8 mouse cellular contexts compared by ENCODE assay signal in genomic region chr17:83276000-83276891, GRCm38 (mm10).
A peak's percentile ranks its signal among the peaks of the same experiment; 100 is the strongest.
DNase-seq lines count a peak whose midpoint lies in the region; ATAC-seq and TF ChIP-seq lines count a peak whose summit lies in the region.

No protein-coding gene starts in this region.

- no peak for TF ChIP-seq POLR2A in MEL (IDR thresholded peaks at IDR 0.05; ENCODE audit: control insufficient read depth in 1 of 2, insufficient read depth in 1 of 2, low read depth in 1 of 2, low read length in 2 of 2, poor library complexity in 1 of 2)

- peak overlapping the region; percentile 85 for H3K4me2 ChIP-seq in hindbrain, embryonic 11.5 days (replicated peaks; ENCODE audit: low read depth, low read length)

- WGBS in hindbrain, embryonic 11.5 days = 5% methylated on average over 63 of the region's 64 CpGs

- peaks cover 0 to 24% of the 10 kb centered on the region in 2 experiments; a peak in 2 of 4 replicates for H3K4me1 ChIP-seq in MEL (ENCODE audit: control insufficient read depth in 1 of 2, insufficient read depth in 2 of 2, low read length in 2 of 2)
- H3K4me1 ChIP-seq in hindbrain, embryonic 11.5 days (replicated peaks; ENCODE audit: control insufficient read depth, insufficient read depth, low read length) = peaks cover 8% of the 10 kb centered on the region

- TF ChIP-seq EP300 in MEL (IDR thresholded peaks at IDR 0.05; ENCODE audit: low read depth in 1 of 2, low read length in 2 of 2) = 0 out of 4 replicates have a peak, but pooled peaks of 1 of the 2 experiments have one; percentile 4

- no peaks in the 10 kb centered on the region for H3K27me3 ChIP-seq in MEL (ENCODE audit: control insufficient read depth in 1 of 2, insufficient read depth in 2 of 2, low read length in 2 of 2)
- H3K27me3 ChIP-seq in hindbrain, embryonic 11.5 days (ENCODE audit: control insufficient read depth, insufficient read depth, low read length) = peaks cover 3% of the 10 kb centered on the region; the same call in 1 of the 2 replicates

- peak; percentile 73 for DNase-seq in MEL (ENCODE audit: low read depth, low spot score)
- peak; percentile 24 for DNase-seq in cerebellum, adult 8-10 months
- DNase-seq in frontal cortex, postnatal 14 days (ENCODE audit: low spot score in 2 of 2) = peak; percentile 50 to 52
- DNase-seq in hindbrain, embryonic 11.5 days (ENCODE audit: low spot score) = peak; percentile 83
- peak; percentile 63 to 72 for DNase-seq in layer of hippocampus, postnatal 10 days (ENCODE audit: low spot score in 2 of 2)
- peak; percentile 83 for DNase-seq in lung, postnatal 14 days
- peak; percentile 60 for DNase-seq in ovary, postnatal 14 days (ENCODE audit: low spot score)
- DNase-seq in thymus, postnatal 14 days = peak; percentile 53

- peak overlapping the region; percentile 83 to 93 for H3K4me3 ChIP-seq in MEL (ENCODE audit: control insufficient read depth in 1 of 2, insufficient read depth in 1 of 2, low read depth in 2 of 2, low read length in 2 of 2)
- peak overlapping the region; percentile 33 for H3K4me3 ChIP-seq in hindbrain, embryonic 11.5 days (ENCODE audit: low read depth, low read length)

- peak overlapping the region; percentile 88 for H3K9ac ChIP-seq in MEL (ENCODE audit: control insufficient read depth, low read depth, low read length, poor library complexity, severe bottlenecking)
- peak overlapping the region; percentile 50 for H3K9ac ChIP-seq in hindbrain, embryonic 11.5 days (ENCODE audit: low read depth, low read length)

- ATAC-seq in hindbrain, embryonic 11.5 days (ENCODE audit: low FRiP score) = peak; percentile 84

- H3K27ac ChIP-seq in MEL (ENCODE audit: control insufficient read depth, low read depth, low read length) = peak overlapping the region; percentile 61
- H3K27ac ChIP-seq in hindbrain, embryonic 11.5 days (ENCODE audit: low read depth, low read length) = peak overlapping the region; percentile 65

- H3K79me2 ChIP-seq in MEL (ENCODE audit: control insufficient read depth, insufficient read depth, low read length, poor library complexity) = peaks cover 2% of the 10 kb centered on the region; the same call in 1 of the 2 replicates

- no peak for TF ChIP-seq RAD21 in MEL (IDR thresholded peaks at IDR 0.05; ENCODE audit: low read depth, low read length)

- H3K36me3 ChIP-seq in MEL (ENCODE audit: control insufficient read depth in 1 of 2, insufficient read depth in 2 of 2, low read length in 2 of 2) = peaks cover 0 to 7% of the 10 kb centered on the region in 2 experiments; a peak in 2 of 4 replicates
- H3K36me3 ChIP-seq in hindbrain, embryonic 11.5 days (ENCODE audit: control insufficient read depth, insufficient read depth, low read length) = no peaks in the 10 kb centered on the region

- no peaks in the 10 kb centered on the region for H3K9me3 ChIP-seq in MEL (replicated peaks; ENCODE audit: insufficient read depth, low read length)
- no peaks in the 10 kb centered on the region for H3K9me3 ChIP-seq in hindbrain, embryonic 11.5 days (ENCODE audit: control insufficient read depth, low read length)

- no peak for TF ChIP-seq CTCF in MEL (IDR thresholded peaks at IDR 0.05 in 2 of 3, conservative IDR thresholded peaks at IDR 0.05 in 1 of 3; ENCODE audit: control insufficient read depth in 1 of 3, insufficient read depth in 1 of 3, low read depth in 2 of 3, low read length in 3 of 3, poor library complexity in 1 of 3, severe bottlenecking in 1 of 3)

TF ChIP-seq in MEL, 35 proteins besides CTCF, POLR2A, EP300 and RAD21:
- TF ChIP-seq MAX (IDR thresholded peaks at IDR 0.05; ENCODE audit: low read length) (0 out of 2 replicates have a peak, but pooled peaks have one; percentile 12), MXI1 (IDR thresholded peaks at IDR 0.05; ENCODE audit: low read depth, low read length) (no peak; the same call in none of the 2 replicates), JUND (IDR thresholded peaks at IDR 0.05; ENCODE audit: low read depth, low read length) (no peak), SIN3A (IDR thresholded peaks at IDR 0.05; ENCODE audit: low read length) (peak; percentile 49), CHD1 (IDR thresholded peaks at IDR 0.05; ENCODE audit: low read depth, low read length) (no peak), ZNF384 (IDR thresholded peaks at IDR 0.05; ENCODE audit: low read depth, low read length) (no peak), TBP (IDR thresholded peaks at IDR 0.05; ENCODE audit: low read depth, low read length) (no peak), UBTF (IDR thresholded peaks at IDR 0.05; ENCODE audit: borderline replicate concordance, insufficient read depth, low read depth, low read length) (no peak), GATA1 (IDR thresholded peaks at IDR 0.05; ENCODE audit: low read depth, low read length) (no peak), ELF1 (IDR thresholded peaks at IDR 0.05; ENCODE audit: low read depth, low read length) (no peak), BHLHE40 (IDR thresholded peaks at IDR 0.05; ENCODE audit: borderline replicate concordance, low read depth, low read length) (no peak), MAZ (IDR thresholded peaks at IDR 0.05; ENCODE audit: low read depth, low read length) (no peak), MEF2A (IDR thresholded peaks at IDR 0.05; ENCODE audit: extremely low read depth, insufficient replicate concordance, low read depth, low read length, poor library complexity, severe bottlenecking) (no peak), RCOR1 (IDR thresholded peaks at IDR 0.05; ENCODE audit: low read depth, low read length) (no peak), GABPA (IDR thresholded peaks at IDR 0.05; ENCODE audit: low read depth, low read length) (no peak), MAFK (IDR thresholded peaks at IDR 0.05; ENCODE audit: borderline replicate concordance, low read depth, low read length) (no peak)

Comparison
In these comparisons a context has a peak if more than half of its experiments do, and no peak if none do; other contexts are left out.
1. Peak in every context shown above with its lines: DNase-seq, ATAC-seq, H3K4me3 ChIP-seq and H3K27ac ChIP-seq.
2. DNase-seq: peak in every context shown above with its lines; median percentile 83 in hindbrain, embryonic 11.5 days; 83 in lung, postnatal 14 days; 73 in MEL; 68 in layer of hippocampus, postnatal 10 days; 60 in ovary, postnatal 14 days; 53 in thymus, postnatal 14 days; 51 in frontal cortex, postnatal 14 days; 24 in cerebellum, adult 8-10 months.